Mouse (Mus musculus): ENCODE measurements at regions not wholly inside any gene's neighbourhood (a gene's known extent, or its start where the extent isn't known, plus 50 kb on each side); places are given as distances from the start of the nearest gene placed in this dataset.

DNA sequence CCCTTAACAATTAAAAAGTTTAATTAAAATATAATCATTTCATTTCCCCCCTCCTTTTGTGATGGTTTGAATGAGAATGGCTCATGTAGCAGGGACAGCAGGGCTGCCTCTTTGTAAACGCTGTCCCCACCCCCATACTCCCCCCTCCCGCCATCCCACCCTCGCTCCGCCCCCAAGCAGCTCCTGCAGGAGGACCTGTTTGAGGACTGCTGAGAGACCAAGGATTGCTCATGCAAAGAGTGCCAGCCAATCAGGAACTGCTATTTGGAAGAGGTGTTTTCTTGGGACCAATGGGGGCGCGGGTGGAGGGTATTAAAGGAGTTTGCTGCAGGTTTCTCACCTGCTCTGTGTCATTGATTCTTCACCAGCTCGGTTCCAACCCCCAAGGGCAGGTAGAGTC, 154.6 kb downstream of the Dusp6 start:
- DNase-seq (ENCODE audit: low spot score): no peak

DNA sequence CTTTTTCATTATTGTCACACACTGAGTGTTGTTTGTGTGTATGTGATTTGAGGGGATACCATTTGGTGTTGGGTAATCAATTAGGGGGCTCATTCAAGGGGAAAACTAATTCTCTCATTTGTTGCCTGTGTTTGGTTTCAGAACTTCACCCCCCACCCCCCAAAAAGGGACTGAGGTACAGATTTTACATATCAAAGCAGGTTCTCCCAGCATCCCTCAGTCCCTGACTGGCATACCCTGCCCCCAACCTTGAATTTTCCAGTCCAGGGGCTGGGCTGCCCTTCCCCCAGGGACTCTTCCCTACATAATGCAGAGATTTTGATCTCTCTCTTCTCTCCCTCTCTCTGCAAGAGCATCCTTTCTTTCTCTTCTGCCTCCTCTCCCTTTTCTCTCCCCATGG, 155.5 kb downstream of the Dusp6 start:
- DNase-seq (ENCODE audit: low spot score): no peak

DNA sequence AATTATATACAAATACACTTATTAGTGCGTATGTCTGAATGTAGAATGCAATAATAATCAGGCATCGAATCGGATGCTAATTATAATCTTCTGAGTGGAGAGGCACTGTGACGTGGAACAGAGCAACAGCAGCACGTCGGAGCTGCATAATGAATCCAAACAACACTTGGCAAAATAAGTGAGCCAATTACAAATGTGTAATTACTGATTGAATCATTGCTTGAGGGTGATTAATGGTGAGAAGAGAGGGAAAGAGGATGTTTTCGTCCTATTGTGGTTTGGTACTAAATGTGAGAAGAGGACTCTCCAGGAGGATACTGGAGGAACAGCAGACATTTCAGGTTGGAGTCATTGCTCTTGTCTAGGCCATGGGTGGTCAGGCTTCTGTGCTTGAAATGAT, 156.5 kb downstream of the Dusp6 start:
- no peak for DNase-seq (ENCODE audit: low spot score)

DNA sequence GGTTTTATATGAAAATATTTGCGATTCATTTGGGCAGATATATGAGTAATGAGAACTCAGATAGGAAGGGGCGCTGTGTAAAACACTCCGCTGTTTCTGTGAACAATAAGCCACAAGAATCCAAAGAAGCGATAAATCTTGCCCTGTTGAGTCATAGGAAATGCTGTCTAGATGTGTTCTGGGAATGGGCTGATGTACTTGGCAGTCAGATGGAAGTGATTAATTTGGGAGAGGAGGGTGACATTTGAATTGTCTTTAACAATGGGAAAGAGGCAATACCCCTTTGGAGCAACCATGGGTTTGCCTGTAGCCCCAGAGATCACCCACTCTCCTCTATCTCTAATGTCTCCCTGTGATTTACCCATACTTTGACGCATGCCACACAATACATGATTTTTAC, 160.4 kb downstream of the Dusp6 start:
- no peak for DNase-seq (ENCODE audit: low spot score)

DNA sequence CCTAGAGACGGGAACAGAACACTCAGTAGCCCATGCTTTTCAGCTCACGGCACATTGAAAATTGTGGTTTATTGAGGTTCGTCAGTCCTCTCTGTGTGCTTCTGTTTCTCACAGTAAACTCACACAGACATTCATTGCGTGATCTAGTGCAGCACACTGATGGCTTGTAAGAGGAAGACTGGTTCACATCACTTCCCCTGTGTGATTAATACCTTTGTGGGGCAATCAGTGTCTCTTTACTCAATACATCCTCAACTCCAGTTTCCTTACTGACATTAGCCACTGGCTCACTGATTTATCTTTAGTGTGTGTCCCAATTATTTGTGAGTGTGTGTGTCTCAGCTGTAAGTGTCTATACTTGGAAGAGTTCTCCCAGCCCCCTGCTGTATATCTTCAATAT, 162.2 kb downstream of the Dusp6 start:
- no peak for DNase-seq (ENCODE audit: low spot score)

DNA sequence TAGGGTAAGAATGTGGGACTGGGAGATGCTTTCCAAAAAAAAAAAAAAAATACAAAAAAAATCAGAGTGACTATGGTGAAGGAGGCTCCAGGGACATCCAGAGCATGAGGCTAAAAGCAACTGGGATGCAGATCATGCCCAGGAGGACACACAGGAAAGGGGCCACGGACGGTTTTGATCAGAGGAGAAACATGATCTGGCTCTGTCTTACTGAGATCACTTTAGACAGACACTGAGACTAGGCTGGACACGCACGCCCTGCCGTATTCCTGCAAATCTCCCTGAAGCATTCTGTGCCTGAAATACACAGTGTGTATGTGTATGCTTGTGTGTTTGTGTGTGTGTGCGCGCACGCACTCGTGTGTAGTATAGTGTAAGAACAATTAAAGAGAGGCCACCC, 167.1 kb downstream of the Dusp6 start:
- no peak for DNase-seq (ENCODE audit: low spot score)

DNA sequence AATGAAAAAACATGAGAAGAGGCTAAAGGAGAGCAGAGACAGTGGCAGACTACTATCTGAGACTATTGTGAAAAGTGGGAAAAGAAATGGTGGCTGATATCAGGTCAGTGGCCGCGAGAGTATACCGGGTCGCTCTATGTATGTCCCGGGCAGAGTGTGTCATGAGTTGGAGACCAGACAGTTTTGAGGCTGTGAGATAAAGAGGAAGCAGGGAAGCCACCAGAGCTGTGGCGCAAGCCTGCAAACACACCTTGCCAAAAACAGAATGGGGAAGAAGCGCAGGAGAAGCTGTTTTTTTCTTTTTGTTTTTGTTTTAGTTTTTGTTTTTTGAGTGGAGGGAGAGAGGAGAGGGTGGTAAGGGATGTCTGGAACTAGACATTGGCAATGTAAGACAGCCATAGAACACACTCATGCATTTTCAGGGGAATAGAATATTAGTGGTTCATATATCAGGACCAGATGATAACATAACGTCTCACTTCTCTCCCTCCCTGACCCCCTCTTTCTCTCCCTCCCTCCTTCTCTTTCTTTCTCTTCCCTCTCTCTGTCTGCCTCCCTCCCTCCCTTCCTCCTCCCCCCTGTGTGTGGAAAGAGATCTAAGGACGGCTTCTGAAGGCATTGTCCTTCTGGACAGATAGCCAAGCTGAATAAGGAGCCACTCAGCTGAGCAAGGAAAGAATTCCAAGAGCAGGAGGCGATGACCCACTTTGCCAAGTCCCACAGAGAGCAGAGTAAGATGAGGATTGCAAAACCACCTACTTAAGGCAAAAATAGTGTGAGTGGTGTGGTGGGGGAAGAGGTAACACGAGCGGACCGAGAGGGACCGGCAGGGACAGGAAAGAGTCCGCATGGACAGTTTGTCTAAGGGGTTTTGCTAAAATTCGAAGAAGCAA, 167.9 kb downstream of the Dusp6 start:
- no peak for DNase-seq (ENCODE audit: low spot score)

DNA sequence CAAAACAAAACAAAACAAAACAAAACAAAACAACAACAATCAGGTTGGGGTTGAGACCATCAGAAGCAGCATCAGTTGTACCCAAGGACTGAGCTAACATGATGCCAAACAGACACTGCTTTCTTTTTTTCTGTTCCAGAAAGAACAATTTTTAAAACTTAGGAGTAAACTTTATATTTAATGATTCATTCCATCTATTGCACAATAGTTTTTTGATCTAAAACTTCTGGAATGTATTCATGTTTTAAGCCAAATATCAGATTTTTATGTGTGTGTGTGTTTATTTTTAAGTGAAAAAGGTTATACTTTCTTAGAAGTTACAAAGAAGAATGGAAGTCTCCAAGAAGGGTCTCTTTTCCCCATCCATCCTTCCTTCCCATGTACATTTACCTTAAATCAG, 174.0 kb downstream of the Dusp6 start:
- DNase-seq (ENCODE audit: low spot score): no peak

DNA sequence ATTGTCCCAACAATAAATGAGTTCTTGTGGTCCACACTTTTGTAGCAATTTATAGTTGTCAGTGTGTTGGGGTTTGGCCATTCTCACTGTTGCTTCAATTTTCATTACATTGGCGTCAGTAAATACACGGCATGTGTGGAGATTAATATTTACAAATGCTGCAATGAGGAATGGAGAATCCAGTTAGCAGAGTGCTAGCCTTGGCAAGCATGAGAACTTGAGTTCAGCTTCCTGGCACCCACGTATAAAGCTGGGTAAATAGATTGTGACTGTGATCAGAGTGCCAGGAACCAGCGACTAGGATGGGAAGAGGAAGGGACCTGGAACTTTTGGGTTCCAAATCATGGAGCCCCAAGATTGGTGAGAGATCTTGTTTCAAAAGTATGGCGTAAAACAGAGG, 177.1 kb downstream of the Dusp6 start:
- DNase-seq (ENCODE audit: low spot score): no peak

DNA sequence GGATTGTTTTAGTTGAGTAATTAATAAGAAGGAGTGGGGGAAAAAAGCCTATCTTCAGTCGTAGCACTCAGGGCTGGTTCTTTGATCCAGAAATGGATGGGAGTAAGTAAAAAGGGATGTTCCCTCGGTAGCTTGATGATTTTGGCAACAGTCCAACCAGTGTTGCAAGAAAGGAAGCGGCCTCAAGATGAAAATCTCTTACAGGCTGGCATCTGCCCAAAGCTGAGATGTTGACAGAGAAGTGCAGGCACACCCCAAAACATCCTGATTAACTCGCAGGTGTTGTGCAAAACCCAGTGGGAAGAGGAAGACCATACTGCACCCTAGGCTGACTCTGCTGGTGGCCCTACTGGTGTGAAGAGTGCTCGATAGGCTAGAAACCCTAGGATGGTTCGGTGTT, 178.0 kb downstream of the Dusp6 start:
- DNase-seq (ENCODE audit: low spot score): peak; percentile 55

DNA sequence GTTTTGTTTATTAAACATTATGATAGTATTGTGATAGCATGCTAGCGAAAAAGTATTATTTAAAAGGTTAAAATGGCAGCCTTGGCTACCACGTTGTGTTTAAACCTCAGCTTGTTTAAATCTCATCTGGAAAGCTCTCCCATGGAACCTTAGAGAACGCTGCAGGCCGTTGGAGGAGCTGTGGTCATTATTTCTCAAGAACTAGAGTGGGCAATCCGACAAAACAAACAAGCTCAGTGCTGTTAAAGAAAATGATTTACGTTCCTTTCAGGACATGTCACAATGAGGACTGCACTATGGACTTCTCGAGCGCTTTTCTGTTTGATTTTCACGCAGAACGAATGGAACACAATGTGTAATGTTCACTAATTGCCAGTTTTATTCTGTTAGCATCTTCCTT, 178.9 kb downstream of the Dusp6 start:
- DNase-seq (ENCODE audit: low spot score): no peak

DNA sequence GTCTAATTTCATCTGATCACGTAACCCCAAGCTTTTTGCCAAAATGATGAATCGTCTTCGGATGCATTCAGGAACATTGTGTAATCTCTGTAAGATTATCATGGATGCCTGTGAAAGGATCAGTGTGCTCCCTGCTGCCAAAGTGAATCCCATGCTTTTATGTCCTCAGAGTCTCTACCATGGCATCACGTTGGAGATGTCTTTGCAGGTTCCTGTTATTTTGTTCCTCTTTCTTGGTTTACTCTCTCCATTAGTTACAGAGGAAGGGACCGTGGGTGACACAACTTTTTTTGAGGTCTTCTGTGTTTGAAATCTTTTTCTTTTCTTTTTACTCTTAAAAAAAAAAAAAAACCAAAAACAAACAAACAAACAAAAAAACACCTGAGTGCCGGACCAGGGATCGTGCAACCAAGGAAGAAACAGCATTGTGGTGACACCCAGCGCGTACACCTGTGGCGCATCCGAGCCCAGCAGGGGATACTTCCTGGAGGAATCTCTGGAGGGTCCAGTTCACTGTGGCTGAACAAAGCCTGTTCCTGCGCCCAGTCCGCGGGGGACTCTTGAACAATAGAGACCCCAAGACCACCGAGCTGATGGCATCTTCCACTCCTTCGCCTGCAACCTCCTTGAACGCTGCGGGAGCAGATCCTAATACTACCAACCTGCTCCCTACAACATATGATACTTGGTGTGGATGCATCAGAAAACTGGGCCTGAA, 180.6 kb downstream of the Dusp6 start:
- DNase-seq (ENCODE audit: low spot score): no peak

DNA sequence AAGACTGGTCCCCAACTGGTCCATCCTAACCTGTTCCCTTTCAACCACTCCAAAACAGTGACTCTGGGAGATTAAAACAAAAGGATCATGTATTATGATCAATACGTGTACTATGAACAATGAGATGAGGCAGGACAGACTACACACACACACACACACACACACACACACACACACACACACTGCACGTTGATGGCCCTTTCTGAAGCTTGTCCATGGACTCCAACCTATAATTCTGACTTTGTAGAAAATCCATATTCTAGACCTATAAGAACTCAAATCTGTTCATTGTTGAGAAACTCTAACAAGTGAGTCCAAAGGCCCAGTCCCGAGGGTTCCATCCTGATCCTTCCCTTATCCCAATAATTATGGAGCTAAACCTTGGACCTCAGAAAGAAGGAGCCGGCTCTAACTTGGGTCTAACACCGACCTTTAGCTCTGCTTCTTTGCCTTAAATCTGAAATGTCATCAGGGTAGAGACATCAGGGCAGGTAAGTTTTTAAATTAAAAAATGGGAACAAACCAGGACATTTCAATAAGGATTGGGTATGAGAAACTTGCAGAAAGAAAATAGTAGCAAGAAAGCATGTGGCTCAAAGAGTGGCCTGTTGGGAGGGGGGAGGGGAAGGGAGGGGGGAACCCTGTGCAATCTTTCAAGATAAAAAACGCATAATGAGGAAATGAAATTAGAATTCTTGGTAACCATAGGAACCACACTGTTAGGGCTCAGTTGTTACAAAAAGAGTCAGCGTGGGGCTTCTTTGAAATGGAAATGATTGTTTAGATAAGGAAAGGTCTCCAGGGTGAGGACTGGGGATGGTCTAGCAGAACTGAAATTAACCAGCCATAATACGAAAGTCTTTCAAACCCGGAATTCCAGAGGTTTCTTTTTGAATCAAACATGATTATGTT, 187.9 kb downstream of the Dusp6 start:
- DNase-seq (ENCODE audit: low spot score): no peak

DNA sequence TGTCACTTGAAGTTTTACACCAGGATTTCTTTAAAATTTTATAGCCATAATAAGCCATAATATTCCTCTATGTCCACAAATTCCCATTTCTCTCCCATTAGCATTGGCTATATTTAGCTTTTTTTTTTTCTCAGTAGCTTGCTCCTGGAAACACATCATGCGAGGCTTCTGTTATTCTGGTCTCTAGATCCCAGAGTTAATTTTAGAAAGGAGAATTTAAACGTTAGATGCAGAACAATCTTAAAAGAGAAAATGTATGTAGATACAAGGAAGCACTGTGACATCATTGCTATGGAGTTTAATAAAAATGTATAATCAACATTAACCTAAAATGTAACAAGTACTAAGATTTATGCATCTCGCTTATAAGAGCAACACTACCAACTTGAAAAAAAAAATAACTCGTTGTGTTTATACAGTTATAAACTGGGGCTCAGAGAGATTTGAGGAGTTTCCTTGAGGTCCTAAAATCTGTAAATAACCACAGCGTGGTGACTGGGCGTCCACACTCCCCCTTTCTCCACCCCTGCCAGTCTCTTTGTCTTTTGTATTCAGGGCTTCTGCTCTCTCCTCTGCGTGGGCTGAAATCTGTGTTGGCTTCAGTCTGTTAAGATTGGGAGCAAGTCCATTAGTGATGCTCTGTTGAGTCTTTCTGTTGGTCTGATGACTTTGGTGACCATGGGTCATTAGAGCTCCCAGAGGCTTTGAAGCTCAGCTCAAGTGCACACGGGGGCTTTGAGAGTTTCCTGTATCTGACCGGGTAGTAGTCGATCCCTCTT, 188.8 kb downstream of the Dusp6 start:
- DNase-seq (ENCODE audit: low spot score): no peak

DNA sequence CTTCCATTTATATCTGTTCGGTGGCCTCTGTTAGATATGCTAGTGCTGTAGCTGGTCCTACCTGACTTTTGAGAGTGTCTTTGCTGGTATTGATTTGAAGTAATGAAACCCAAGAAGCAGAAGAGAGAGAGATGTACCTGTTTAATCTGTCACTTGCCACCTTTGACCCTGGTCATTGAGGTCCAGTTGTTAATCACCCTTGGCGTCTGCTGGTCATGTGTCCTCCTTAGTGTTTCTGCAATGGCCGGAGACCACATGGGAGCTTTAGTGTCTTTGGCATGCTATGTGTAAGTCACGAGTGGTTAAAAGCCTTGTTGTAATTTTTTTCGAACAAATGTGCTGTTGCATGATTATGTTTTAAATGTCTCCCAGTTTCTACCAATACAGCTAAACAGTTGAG, 193.1 kb downstream of the Dusp6 start:
- no peak for DNase-seq (ENCODE audit: low spot score)

DNA sequence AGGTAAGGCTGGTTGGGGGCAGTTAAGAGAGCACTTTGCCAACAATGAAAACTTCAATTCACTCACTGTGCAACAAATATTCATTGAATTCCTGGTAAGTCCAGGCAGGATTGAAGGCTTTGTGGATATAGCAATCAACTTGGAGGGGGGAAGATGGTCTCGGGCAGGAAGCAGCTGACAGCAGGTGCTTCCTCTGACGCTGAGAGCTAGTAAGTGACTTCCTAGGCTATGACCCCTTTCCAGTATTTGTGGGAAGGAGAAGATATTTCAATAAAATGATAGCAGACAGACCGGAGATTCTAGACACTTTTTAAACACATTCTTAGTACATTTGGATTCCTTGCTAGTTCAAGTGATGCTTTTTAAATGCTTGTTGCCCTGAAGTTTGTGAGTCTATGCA, 195.0 kb downstream of the Dusp6 start:
- no peak for DNase-seq (ENCODE audit: low spot score)

DNA sequence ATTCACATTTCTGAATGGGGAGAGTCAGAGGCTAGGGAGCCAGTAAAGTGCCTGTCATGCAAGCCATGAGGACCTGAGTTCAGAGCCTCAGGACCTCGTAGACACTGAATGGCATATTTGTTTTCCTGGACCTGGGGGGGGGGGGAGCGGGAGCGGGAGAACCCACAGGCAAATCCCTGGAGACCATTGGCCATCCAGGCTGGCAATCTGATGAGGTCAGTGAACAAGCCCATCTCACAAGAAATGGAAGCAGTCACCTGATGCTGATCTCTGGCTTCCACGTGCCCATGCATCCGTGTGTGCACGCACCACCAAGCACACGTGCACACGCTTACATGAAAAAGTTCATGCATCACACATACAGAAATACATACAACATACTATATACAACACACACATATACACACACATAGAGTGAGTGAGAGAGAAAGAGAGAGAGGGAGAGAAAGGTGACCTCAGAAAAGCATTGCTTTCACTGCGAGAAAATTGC, 196.2 kb downstream of the Dusp6 start:
- no peak for DNase-seq (ENCODE audit: low spot score)

DNA sequence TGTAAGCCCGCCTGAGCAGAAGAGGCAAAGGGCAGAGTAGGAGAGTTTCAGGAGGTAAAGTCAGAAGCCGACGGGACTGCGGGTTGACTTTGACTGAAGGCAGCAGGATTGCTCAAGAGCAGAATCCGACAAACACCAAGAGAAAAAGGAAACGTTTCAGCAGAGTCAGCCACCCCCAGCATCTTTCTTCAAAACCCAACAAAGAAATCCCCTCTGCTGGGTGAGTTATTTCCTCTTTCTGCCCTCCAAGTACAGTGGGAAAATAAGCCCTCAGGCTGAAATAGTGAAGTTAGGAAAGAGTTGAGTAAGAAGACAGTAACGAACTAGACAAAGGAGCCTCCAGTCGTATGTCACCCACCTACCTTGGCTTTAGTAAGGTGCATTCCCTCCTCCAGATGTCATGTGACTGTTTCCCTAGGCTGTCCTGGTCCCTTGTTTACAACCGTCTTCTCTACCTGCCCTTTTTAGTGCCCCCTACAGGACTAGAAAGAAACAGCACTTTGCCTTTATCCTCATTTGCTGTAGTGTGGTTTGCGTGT, 196.9 kb downstream of the Dusp6 start:
- DNase-seq (ENCODE audit: low spot score): peak; percentile 9

DNA sequence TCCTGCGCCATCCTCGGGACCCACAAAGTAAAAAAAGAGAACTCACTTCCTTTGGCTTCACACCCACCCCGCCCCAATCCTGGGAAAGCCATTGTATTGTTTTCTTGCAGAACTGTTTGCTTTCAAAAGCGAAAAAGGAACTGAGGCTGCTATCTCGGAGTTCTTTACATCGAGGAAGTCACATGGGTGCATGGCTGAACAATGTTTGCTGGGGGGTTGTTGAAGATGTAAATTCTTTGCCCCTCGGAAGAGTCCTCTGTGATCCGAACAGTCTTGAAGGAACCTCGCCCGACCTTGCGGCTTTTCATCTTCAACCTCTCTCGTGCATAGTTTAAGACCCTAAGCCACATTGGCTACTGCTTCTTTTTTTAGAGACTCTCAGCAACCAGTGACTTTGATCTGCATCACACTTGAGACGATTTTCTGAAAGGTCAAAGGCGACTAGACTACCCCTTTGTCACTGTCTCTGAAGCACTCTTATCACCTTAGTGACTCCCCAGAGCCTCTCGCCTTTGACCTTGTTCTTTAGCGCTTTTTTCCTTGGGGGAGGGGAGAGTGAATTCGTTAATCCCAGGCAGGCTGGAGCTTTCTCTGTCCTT, 197.9 kb downstream of the Dusp6 start:
- peak; percentile 5 for DNase-seq (ENCODE audit: low spot score)

DNA sequence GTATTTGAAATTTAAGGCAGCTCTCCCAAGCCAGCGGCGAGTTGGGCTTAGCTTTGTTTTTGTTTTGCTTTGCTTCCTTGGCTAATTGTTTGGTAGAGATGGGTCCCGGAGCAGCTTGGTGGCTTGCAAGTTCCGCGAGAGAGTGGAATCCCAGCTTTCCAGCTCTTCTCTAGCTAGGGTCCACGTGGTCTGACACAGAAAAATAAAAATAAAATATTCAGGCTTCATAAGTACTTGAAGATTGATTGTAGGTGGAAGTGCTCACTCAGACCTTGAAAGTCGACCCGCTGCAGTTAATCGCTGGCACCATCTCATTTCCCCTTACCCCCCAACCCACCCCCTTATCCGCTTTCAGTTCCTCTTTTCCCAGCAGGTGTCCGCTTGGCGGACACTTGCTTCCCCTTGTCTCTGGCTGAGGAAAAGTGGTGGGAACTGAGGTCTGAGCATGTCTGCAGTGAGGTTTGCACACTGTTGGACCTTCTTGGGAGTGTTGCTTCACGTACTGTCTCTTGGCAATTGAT, 198.5 kb downstream of the Dusp6 start:
- peak; percentile 8 for DNase-seq (ENCODE audit: low spot score)

DNA sequence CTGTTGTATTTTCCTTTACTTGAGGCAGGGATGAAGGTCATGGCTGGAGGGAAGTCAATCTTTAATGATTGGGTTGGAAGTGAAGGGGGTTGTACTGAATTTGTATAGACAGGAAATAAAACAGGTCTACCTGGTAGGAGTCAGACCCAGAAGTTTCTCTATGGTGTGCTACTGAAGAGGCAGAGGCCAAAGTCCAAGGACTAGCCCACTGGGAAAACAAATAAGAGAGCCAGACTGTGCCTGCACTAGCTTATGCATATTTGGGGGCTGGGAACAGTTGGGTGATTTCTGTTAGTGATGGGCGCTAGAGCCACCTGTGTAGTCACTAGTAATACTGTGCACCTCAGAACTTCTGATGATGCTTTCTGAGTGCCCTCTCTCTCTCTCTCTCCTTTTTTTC, 203.7 kb downstream of the Dusp6 start:
- DNase-seq (ENCODE audit: low spot score): no peak
